Mouse (Mus musculus) intestine, postnatal 0 days (tissue): ENCODE data around the gene Mras. TPM values are rescaled to one million over a fixed set of nuclear protein-coding genes. Genes with fewer than 3 reads are reported as not detected.

ENCODE experiments used
- ATAC-seq: fragments of 200-750 bp; cut with Nextera tagmentation; 2 replicates; pipeline ENCODE4 v1.8.0; 2017; ENCODE audit warnings: mild to moderate bottlenecking, moderate TSS enrichment, moderate library complexity
- H3K27ac ChIP-seq: fragments of 300-500 bp; sonication (generic); 2 replicates; pipeline ENCODE4 v1.5.1; 2014; ENCODE audit warnings: mild to moderate bottlenecking, low read depth, low read length, moderate library complexity
- H3K27me3 ChIP-seq: fragments of 300-500 bp; sonication (generic); replicated peaks from 2 replicates; pipeline ENCODE4 v1.6.1; 2014; ENCODE audit warnings: low read length, mixed read lengths; ENCODE audit not compliant: control insufficient read depth, insufficient read depth
- H3K36me3 ChIP-seq: fragments of 300-500 bp; sonication (generic); 2 replicates; pipeline ENCODE4 v1.6.1; 2014; ENCODE audit warnings: mild to moderate bottlenecking, moderate library complexity; ENCODE audit not compliant: control insufficient read depth, insufficient read depth
- H3K4me1 ChIP-seq: fragments of 300-500 bp; sonication (generic); replicated peaks from 2 replicates; pipeline ENCODE4 v1.6.1; 2014; ENCODE audit warnings: antibody characterized with exemption, low read length, mixed read lengths; ENCODE audit not compliant: control insufficient read depth, insufficient read depth
- H3K4me2 ChIP-seq: fragments of 300-500 bp; sonication (generic); replicated peaks from 2 replicates; pipeline ENCODE4 v1.6.1; 2014; ENCODE audit warnings: low read depth, mild to moderate bottlenecking, moderate library complexity
- H3K4me3 ChIP-seq: fragments of 300-500 bp; sonication (generic); 2 replicates; pipeline ENCODE4 v1.5.1; 2014; ENCODE audit warnings: low read depth, low read length
- H3K9ac ChIP-seq: fragments of 300-500 bp; sonication (generic); 2 replicates; pipeline ENCODE4 v1.6.1; 2014; ENCODE audit warnings: mild to moderate bottlenecking, low read depth, low read length
- H3K9me3 ChIP-seq: fragments of 300-500 bp; sonication (generic); 2 replicates; pipeline ENCODE4 v1.6.1; 2016; ENCODE audit warnings: mixed run types; ENCODE audit not compliant: control insufficient read depth
- CTCF ChIP-seq: sonication (generic); IDR thresholded peaks from 2 replicates; pipeline ENCODE4 v1.5.1; 2016; ENCODE audit warnings: low read depth, mild to moderate bottlenecking, control low read depth, antibody characterized with exemption, moderate library complexity
- WGBS: fragments of 180-500 bp; shearing (Covaris S2); extraction: QIAGEN DNeasy Blood & Tissue Kit; methylation state at CpG from one replicate; pipeline ENCODE4 v1.1.7; 2014; 5-methylcytosine and 5-hydroxymethylcytosine counted together
- polyA plus RNA-seq: library from polyadenylated mRNA; unstranded; fragments of >200 nt; fragmentation: Nextera tagmentation; extraction: Ambion mirVana; gene quantifications from 2 replicates; pipeline ENCODE4 v1.2.1, GENCODE M21; 2015

The Mras gene
- polyA plus RNA-seq, 1 experiment from 2014 or later, result 7.6 TPM

GRCm38 (mm10) chr9:99393146-99393545, 44.0 kb downstream of the Mras start:
- TF ChIP-seq CTCF, result no peak
- 96% methylated on average over 8 of the region's 8 CpGs for WGBS
- no peak overlapping the region for H3K4me3 ChIP-seq
- no peak overlapping the region for H3K4me2 ChIP-seq
- H3K9me3 ChIP-seq, result no peaks in the 10 kb centered on the region
- no peaks in the 10 kb centered on the region for H3K4me1 ChIP-seq
- no peak overlapping the region for H3K9ac ChIP-seq
- ATAC-seq, result no peak
- H3K27ac ChIP-seq, result no peak overlapping the region
- H3K36me3 ChIP-seq, result no peaks in the 10 kb centered on the region
- no peaks in the 10 kb centered on the region for H3K27me3 ChIP-seq

GRCm38 (mm10) chr9:99391557-99391956, 45.6 kb downstream of the Mras start:
- Histone ChIP-seq H3K27me3 (no peaks in the 10 kb centered on the region), H3K9ac (no peak overlapping the region), H3K27ac (no peak overlapping the region), H3K4me3 (no peak overlapping the region), H3K36me3 (no peaks in the 10 kb centered on the region), H3K4me1 (no peaks in the 10 kb centered on the region), H3K4me2 (no peak overlapping the region), H3K9me3 (no peaks in the 10 kb centered on the region)
- 93% methylated on average over 10 of the region's 10 CpGs for WGBS
- no peak for ATAC-seq
- TF ChIP-seq CTCF, result no peak

GRCm38 (mm10) chr9:99390716-99391115, 46.5 kb downstream of the Mras start:
- H3K9me3 ChIP-seq, result no peaks in the 10 kb centered on the region
- no peak overlapping the region for H3K27ac ChIP-seq
- ATAC-seq, result no peak
- no peak overlapping the region for H3K4me2 ChIP-seq
- no peaks in the 10 kb centered on the region for H3K4me1 ChIP-seq
- no peaks in the 10 kb centered on the region for H3K27me3 ChIP-seq
- H3K4me3 ChIP-seq, result no peak overlapping the region
- H3K9ac ChIP-seq, result no peak overlapping the region
- no peaks in the 10 kb centered on the region for H3K36me3 ChIP-seq
- TF ChIP-seq CTCF, result no peak
- 22% methylated on average over 2 of the region's 2 CpGs for WGBS

GRCm38 (mm10) chr9:99390201-99390600, 47.0 kb downstream of the Mras start:
- Histone ChIP-seq H3K36me3 (no peaks in the 10 kb centered on the region), H3K4me1 (no peaks in the 10 kb centered on the region), H3K4me3 (no peak overlapping the region), H3K27ac (no peak overlapping the region), H3K27me3 (no peaks in the 10 kb centered on the region), H3K9ac (no peak overlapping the region), H3K9me3 (no peaks in the 10 kb centered on the region), H3K4me2 (no peak overlapping the region)
- 0 out of 2 replicates have a peak, but pooled peaks have one; percentile 16 for ATAC-seq
- 42% methylated on average over 5 of the region's 5 CpGs for WGBS
- TF ChIP-seq CTCF, result no peak

GRCm38 (mm10) chr9:99389506-99389905, 47.7 kb downstream of the Mras start:
- Histone ChIP-seq H3K27me3 (no peaks in the 10 kb centered on the region), H3K4me2 (no peak overlapping the region), H3K4me1 (no peaks in the 10 kb centered on the region), H3K27ac (no peak overlapping the region), H3K9me3 (no peaks in the 10 kb centered on the region), H3K9ac (no peak overlapping the region), H3K36me3 (no peaks in the 10 kb centered on the region), H3K4me3 (no peak overlapping the region)
- WGBS, result 52% methylated on average over 8 of the region's 8 CpGs
- ATAC-seq, result no peak
- no peak for TF ChIP-seq CTCF

GRCm38 (mm10) chr9:99388856-99389255, 48.3 kb downstream of the Mras start:
- Histone ChIP-seq H3K4me3 (no peak overlapping the region), H3K27me3 (no peaks in the 10 kb centered on the region), H3K9me3 (no peaks in the 10 kb centered on the region), H3K4me2 (no peak overlapping the region), H3K4me1 (no peaks in the 10 kb centered on the region), H3K9ac (no peak overlapping the region), H3K36me3 (no peaks in the 10 kb centered on the region), H3K27ac (no peak overlapping the region)
- ATAC-seq, result no peak
- no peak for TF ChIP-seq CTCF
- WGBS, result 86% methylated on average over 9 of the region's 9 CpGs

GRCm38 (mm10) chr9:99388078-99388477, 49.1 kb downstream of the Mras start:
- Histone ChIP-seq H3K4me3 (no peak overlapping the region), H3K4me2 (no peak overlapping the region), H3K9me3 (no peaks in the 10 kb centered on the region), H3K9ac (no peak overlapping the region), H3K36me3 (no peaks in the 10 kb centered on the region), H3K27ac (no peak overlapping the region), H3K27me3 (no peaks in the 10 kb centered on the region), H3K4me1 (no peaks in the 10 kb centered on the region)
- WGBS, result 81% methylated on average over 5 of the region's 5 CpGs
- TF ChIP-seq CTCF, result no peak
- ATAC-seq, result no peak
